Mouse (Mus musculus): ENCODE results near the gene Hist3h2ba.

The Hist3h2ba gene

GRCm38 (mm10) chr11:58948542-58949479, at the start of gene Hist3h2ba:
TSS of gene Hist3h2ba (plus strand) at chr11:58948920.
- peak; percentile 82 for DNase-seq

- DNase-seq: no peak
These were observed 47.6 kb upstream of the Hist3h2ba start for GRCm38 (mm10) chr11:58901080-58901479.

- peak; percentile 98 for DNase-seq
These were observed 45.0 kb upstream of the Hist3h2ba start, which contains the start of gene Zfp39 for GRCm38 (mm10) chr11:58903511-58904409. TSS of gene Zfp39 (minus strand) at chr11:58904225.

GRCm38 (mm10) chr11:58904410-58904718, 44.4 kb upstream of the Hist3h2ba start:
- no peak for DNase-seq

- no peak for DNase-seq
These were observed 43.9 kb upstream of the Hist3h2ba start for GRCm38 (mm10) chr11:58904838-58905237.

GRCm38 (mm10) chr11:58913776-58914175, 34.9 kb upstream of the Hist3h2ba start:
- no peak for DNase-seq

GRCm38 (mm10) chr11:58914461-58915028, 34.2 kb upstream of the Hist3h2ba start:
- DNase-seq: peak; percentile 42

- DNase-seq: peak; percentile 92
These were observed 31.6 kb upstream of the Hist3h2ba start for GRCm38 (mm10) chr11:58916879-58917744.

- DNase-seq: no peak
These were observed 30.9 kb upstream of the Hist3h2ba start, which contains the start of gene Btnl10 for GRCm38 (mm10) chr11:58917745-58918366. TSS of gene Btnl10 (plus strand) at chr11:58917908.

GRCm38 (mm10) chr11:58918759-58919158, 30.0 kb upstream of the Hist3h2ba start:
- DNase-seq: no peak

GRCm38 (mm10) chr11:58922420-58922819, 26.3 kb upstream of the Hist3h2ba start:
- DNase-seq: no peak

GRCm38 (mm10) chr11:58926651-58927050, 22.1 kb upstream of the Hist3h2ba start:
- no peak for DNase-seq

GRCm38 (mm10) chr11:58927053-58927452, 21.7 kb upstream of the Hist3h2ba start:
- DNase-seq: no peak

GRCm38 (mm10) chr11:58927790-58928651, 20.7 kb upstream of the Hist3h2ba start:
- peak; percentile 82 for DNase-seq

GRCm38 (mm10) chr11:58929055-58929454, 19.7 kb upstream of the Hist3h2ba start:
- DNase-seq: no peak

- DNase-seq: no peak
These were observed 19.1 kb upstream of the Hist3h2ba start for GRCm38 (mm10) chr11:58929641-58930040.

- DNase-seq: no peak
These were observed 18.5 kb upstream of the Hist3h2ba start for GRCm38 (mm10) chr11:58930254-58930653.

- peak; percentile 57 for DNase-seq
These were observed 17.1 kb upstream of the Hist3h2ba start for GRCm38 (mm10) chr11:58931576-58931975.

GRCm38 (mm10) chr11:58937909-58938308, 10.8 kb upstream of the Hist3h2ba start:
- peak; percentile 41 for DNase-seq

- peak; percentile 91 for DNase-seq
These were observed 10.2 kb upstream of the Hist3h2ba start, which contains the start of gene Rnf187 for GRCm38 (mm10) chr11:58938322-58939087. TSS of gene Rnf187 (minus strand) at chr11:58938916.
